Mouse (Mus musculus): ENCODE measurements at regions not wholly inside any gene's neighbourhood (a gene's known extent, or its start where the extent isn't known, plus 50 kb on each side); places are given as distances from the start of the nearest gene placed in this dataset.
A peak's percentile ranks its signal among the peaks of the same experiment; 100 is the strongest.

DNA sequence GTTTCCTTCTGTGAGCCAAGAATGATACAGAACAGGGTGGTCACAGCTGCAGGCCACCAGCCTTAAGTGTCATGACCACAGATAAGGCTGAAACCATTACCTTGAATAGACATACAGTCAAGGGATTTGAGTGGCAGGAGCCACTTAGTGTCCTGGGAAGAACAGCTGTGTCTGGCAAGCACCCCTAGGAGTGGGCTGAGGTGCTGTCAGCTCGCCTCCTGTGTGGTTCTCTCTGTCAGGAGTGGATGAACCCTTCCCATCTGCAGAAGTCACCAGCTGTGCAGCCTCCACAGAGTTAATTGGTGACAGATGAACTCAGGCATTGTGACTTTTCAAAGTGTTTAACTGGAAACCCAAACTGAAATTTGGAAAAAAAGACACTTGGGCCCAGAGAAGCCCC, 163.2 kb upstream of the Gm3448 start:
- TF ChIP-seq CTCF (IDR thresholded peaks at IDR 0.05; ENCODE audit: control insufficient read depth, insufficient read depth, insufficient read length) = no peak
- no peak for TF ChIP-seq FOSL1 (IDR thresholded peaks at IDR 0.05; ENCODE audit: insufficient read depth, low read length, poor library complexity, severe bottlenecking)
- no peak for TF ChIP-seq USF1 (IDR thresholded peaks at IDR 0.05; ENCODE audit: low read depth)
- TF ChIP-seq CEBPB (IDR thresholded peaks at IDR 0.05; ENCODE audit: low read depth) = no peak
- peak; percentile 46 for TF ChIP-seq MYOD1 (IDR thresholded peaks at IDR 0.05; ENCODE audit: control insufficient read depth, insufficient read length, low read depth)
- no peaks in the 10 kb centered on the region for H3K79me3 ChIP-seq (ENCODE audit: low read depth)
- no peak overlapping the region for H3K4me3 ChIP-seq (ENCODE audit: insufficient read depth, poor library complexity, severe bottlenecking)
- H3K27me3 ChIP-seq (ENCODE audit: control insufficient read depth, insufficient read depth, insufficient read length) = no peaks in the 10 kb centered on the region
- no peaks in the 10 kb centered on the region for H3K79me2 ChIP-seq (ENCODE audit: control insufficient read depth, insufficient read depth)
- no peak overlapping the region for H3ac ChIP-seq (ENCODE audit: control insufficient read depth, insufficient read length, low read depth)
- no peaks in the 10 kb centered on the region for H3K36me3 ChIP-seq (ENCODE audit: control insufficient read depth, insufficient read depth)

DNA sequence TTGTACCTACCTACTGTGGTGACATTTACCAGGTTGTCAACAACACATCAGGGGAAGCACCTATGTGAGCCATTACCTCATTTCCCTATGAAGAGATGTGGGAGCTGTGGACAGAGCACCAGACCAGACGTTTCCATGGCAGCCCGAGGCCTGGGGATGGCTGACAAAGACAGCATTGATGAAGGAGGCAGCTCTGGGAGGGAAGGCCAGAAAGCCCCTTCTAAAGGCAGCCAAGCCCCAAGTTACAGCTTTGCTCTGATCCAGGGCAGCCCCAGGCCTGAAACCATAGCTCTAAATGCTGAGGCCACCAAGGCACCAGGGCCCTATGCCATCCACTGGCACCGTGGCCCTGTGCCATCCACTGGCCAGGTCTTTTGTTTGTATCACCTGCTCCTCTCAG, 157.9 kb upstream of the Gm3448 start:
- no peaks in the 10 kb centered on the region for H3K27me3 ChIP-seq (ENCODE audit: control insufficient read depth, insufficient read depth, insufficient read length)
- H3ac ChIP-seq (ENCODE audit: control insufficient read depth, insufficient read length, low read depth) = no peak overlapping the region
- no peaks in the 10 kb centered on the region for H3K36me3 ChIP-seq (ENCODE audit: control insufficient read depth, insufficient read depth)
- TF ChIP-seq CTCF (IDR thresholded peaks at IDR 0.05; ENCODE audit: control insufficient read depth, insufficient read depth, insufficient read length) = no peak
- no peak for TF ChIP-seq MYOG (IDR thresholded peaks at IDR 0.05; ENCODE audit: control insufficient read depth, extremely low read depth, insufficient read length)
- no peak for TF ChIP-seq CEBPB (IDR thresholded peaks at IDR 0.05; ENCODE audit: low read depth)
- TF ChIP-seq USF1 (IDR thresholded peaks at IDR 0.05; ENCODE audit: low read depth) = no peak
- TF ChIP-seq MYOD1 (IDR thresholded peaks at IDR 0.05; ENCODE audit: control insufficient read depth, insufficient read length, low read depth) = no peak
- H3K79me2 ChIP-seq (ENCODE audit: control insufficient read depth, insufficient read depth) = no peaks in the 10 kb centered on the region
- H3K4me3 ChIP-seq (ENCODE audit: insufficient read depth, poor library complexity, severe bottlenecking) = no peak overlapping the region
- no peaks in the 10 kb centered on the region for H3K79me3 ChIP-seq (ENCODE audit: low read depth)

DNA sequence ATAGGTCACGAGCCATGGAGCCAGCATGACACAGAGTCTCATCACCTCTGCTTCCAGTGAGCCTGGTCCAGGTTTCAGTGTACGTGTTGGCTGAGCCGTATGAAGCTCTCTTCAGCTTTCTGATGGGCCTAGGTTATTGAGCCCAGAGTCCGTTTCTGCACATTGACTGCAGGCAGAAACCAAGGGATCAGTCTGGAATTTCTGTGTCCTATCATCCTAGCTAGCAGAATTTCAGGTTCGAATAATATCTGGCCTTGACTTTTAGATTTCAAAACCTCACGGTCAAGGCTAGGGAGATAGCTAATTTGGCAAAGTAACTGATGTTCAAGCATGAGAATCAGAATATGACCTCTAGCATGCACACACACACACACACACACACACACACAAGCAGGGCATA, 156.0 kb upstream of the Gm3448 start:
- Histone ChIP-seq H3K27me3 (ENCODE audit: control insufficient read depth, insufficient read depth, insufficient read length) (no peaks in the 10 kb centered on the region), H3K36me3 (ENCODE audit: control insufficient read depth, insufficient read depth) (no peaks in the 10 kb centered on the region), H3K4me3 (ENCODE audit: insufficient read depth, poor library complexity, severe bottlenecking) (no peak overlapping the region), H3ac (ENCODE audit: control insufficient read depth, insufficient read length, low read depth) (no peak overlapping the region), H3K79me3 (ENCODE audit: low read depth) (no peaks in the 10 kb centered on the region), H3K79me2 (ENCODE audit: control insufficient read depth, insufficient read depth) (no peaks in the 10 kb centered on the region)
- TF ChIP-seq MYOD1 (IDR thresholded peaks at IDR 0.05; ENCODE audit: control insufficient read depth, insufficient read length, low read depth) = no peak
- TF ChIP-seq CEBPB (IDR thresholded peaks at IDR 0.05; ENCODE audit: low read depth) = no peak

DNA sequence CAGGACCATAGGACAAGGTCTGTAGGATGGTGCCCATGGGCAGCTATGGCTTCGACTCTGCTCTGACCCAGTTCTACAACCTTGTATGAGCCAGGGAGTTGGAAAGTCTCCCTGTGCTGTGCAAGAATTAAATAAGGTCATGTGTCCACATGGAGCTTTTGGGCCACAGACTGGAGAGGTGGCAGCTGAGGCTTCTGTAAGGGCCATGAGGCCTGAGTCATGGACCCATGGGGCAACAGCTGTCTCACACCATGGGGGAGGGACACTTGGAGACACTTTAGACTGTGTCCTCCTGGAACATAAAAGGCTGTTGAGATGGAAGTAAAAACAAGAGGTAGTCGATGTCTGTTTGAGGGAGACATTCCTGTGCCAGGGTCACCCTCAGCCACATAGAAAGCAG, 154.5 kb upstream of the Gm3448 start:
- no peak overlapping the region for H3K4me3 ChIP-seq (ENCODE audit: insufficient read depth, poor library complexity, severe bottlenecking)
- no peaks in the 10 kb centered on the region for H3K27me3 ChIP-seq (ENCODE audit: control insufficient read depth, insufficient read depth, insufficient read length)
- no peak overlapping the region for H3ac ChIP-seq (ENCODE audit: control insufficient read depth, insufficient read length, low read depth)
- TF ChIP-seq MAX (IDR thresholded peaks at IDR 0.05) (no peak), MYOG (IDR thresholded peaks at IDR 0.05; ENCODE audit: control insufficient read depth, extremely low read depth, insufficient read length) (no peak), MYOD1 (IDR thresholded peaks at IDR 0.05; ENCODE audit: control insufficient read depth, insufficient read length, low read depth) (peak; percentile 75), USF1 (IDR thresholded peaks at IDR 0.05; ENCODE audit: low read depth) (peak; percentile 29), CTCF (IDR thresholded peaks at IDR 0.05; ENCODE audit: control insufficient read depth, insufficient read depth, insufficient read length) (no peak), CEBPB (IDR thresholded peaks at IDR 0.05; ENCODE audit: low read depth) (no peak), FOSL1 (IDR thresholded peaks at IDR 0.05; ENCODE audit: insufficient read depth, low read length, poor library complexity, severe bottlenecking) (no peak)
- no peaks in the 10 kb centered on the region for H3K36me3 ChIP-seq (ENCODE audit: control insufficient read depth, insufficient read depth)
- H3K79me2 ChIP-seq (ENCODE audit: control insufficient read depth, insufficient read depth) = no peaks in the 10 kb centered on the region
- no peaks in the 10 kb centered on the region for H3K79me3 ChIP-seq (ENCODE audit: low read depth)

DNA sequence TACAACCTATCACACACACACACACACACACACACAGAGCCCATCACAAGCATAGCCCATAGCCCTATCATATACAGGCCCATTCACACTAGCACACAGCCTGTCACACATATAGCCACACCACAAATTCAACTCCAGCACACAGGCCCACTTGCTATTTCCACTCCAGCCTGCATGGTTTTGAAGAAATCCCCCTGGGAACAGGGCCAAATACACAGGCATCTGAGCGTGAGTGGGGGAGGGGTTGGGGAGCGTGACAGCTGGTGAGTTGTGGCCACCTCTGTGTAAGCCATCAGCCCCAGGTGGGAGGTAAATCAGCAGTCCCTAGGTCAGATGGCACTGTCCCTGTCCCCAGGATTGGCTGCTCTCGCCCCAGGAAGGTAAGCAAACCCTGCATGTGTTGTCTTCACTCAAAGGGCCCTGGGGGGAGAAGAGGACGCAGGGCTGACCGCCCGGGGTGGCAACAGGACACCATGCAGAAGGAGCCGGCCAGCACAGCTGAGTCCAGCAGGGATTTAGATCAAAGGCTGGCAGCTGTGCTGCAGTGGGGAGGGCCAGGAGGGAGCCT, 153.6 kb upstream of the Gm3448 start:
- Histone ChIP-seq H3K79me3 (ENCODE audit: low read depth) (no peaks in the 10 kb centered on the region), H3K27me3 (ENCODE audit: control insufficient read depth, insufficient read depth, insufficient read length) (no peaks in the 10 kb centered on the region), H3K36me3 (ENCODE audit: control insufficient read depth, insufficient read depth) (no peaks in the 10 kb centered on the region), H3ac (ENCODE audit: control insufficient read depth, insufficient read length, low read depth) (no peak overlapping the region), H3K4me3 (ENCODE audit: insufficient read depth, poor library complexity, severe bottlenecking) (no peak overlapping the region), H3K79me2 (ENCODE audit: control insufficient read depth, insufficient read depth) (no peaks in the 10 kb centered on the region)
- TF ChIP-seq CEBPB (IDR thresholded peaks at IDR 0.05; ENCODE audit: low read depth) = no peak
- no peak for TF ChIP-seq MAX (IDR thresholded peaks at IDR 0.05)
- TF ChIP-seq USF1 (IDR thresholded peaks at IDR 0.05; ENCODE audit: low read depth) = no peak
- TF ChIP-seq CTCF (IDR thresholded peaks at IDR 0.05; ENCODE audit: control insufficient read depth, insufficient read depth, insufficient read length) = no peak
- TF ChIP-seq MYOD1 (IDR thresholded peaks at IDR 0.05; ENCODE audit: control insufficient read depth, insufficient read length, low read depth) = peak; percentile 75
- TF ChIP-seq FOSL1 (IDR thresholded peaks at IDR 0.05; ENCODE audit: insufficient read depth, low read length, poor library complexity, severe bottlenecking) = no peak
- TF ChIP-seq MYOG (IDR thresholded peaks at IDR 0.05; ENCODE audit: control insufficient read depth, extremely low read depth, insufficient read length) = no peak

DNA sequence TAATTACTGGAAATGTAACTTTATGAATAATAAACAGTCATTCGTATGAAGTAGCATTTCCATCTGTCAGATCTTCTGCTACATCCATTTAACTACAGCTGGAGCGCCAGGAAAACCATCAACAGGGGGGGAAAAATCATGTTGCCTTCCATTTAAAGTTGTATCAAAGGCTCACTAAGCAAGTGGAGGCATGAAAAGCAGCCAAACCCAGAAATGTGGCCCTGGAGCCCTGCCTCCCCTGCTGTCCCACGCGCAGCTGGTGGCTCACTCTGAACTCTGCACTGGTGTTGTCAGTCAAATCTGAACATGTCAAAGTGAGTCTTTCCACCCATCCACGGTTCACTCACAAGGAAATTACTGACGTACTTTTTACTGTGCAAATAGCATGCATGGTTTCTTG, 152.5 kb upstream of the Gm3448 start:
- Histone ChIP-seq H3K27me3 (ENCODE audit: control insufficient read depth, insufficient read depth, insufficient read length) (no peaks in the 10 kb centered on the region), H3K36me3 (ENCODE audit: control insufficient read depth, insufficient read depth) (no peaks in the 10 kb centered on the region), H3ac (ENCODE audit: control insufficient read depth, insufficient read length, low read depth) (no peak overlapping the region), H3K79me2 (ENCODE audit: control insufficient read depth, insufficient read depth) (no peaks in the 10 kb centered on the region), H3K4me3 (ENCODE audit: insufficient read depth, poor library complexity, severe bottlenecking) (no peak overlapping the region), H3K79me3 (ENCODE audit: low read depth) (no peaks in the 10 kb centered on the region)
- TF ChIP-seq MAX (IDR thresholded peaks at IDR 0.05) (no peak), MYOG (IDR thresholded peaks at IDR 0.05; ENCODE audit: control insufficient read depth, extremely low read depth, insufficient read length) (no peak), USF1 (IDR thresholded peaks at IDR 0.05; ENCODE audit: low read depth) (no peak), FOSL1 (IDR thresholded peaks at IDR 0.05; ENCODE audit: insufficient read depth, low read length, poor library complexity, severe bottlenecking) (no peak), CEBPB (IDR thresholded peaks at IDR 0.05; ENCODE audit: low read depth) (no peak), CTCF (IDR thresholded peaks at IDR 0.05; ENCODE audit: control insufficient read depth, insufficient read depth, insufficient read length) (no peak), MYOD1 (IDR thresholded peaks at IDR 0.05; ENCODE audit: control insufficient read depth, insufficient read length, low read depth) (no peak)
